Mouse (Mus musculus) natural killer cell, adult 2 months (primary cell): ENCODE data around the gene Ank2.
"Not testable (repeated sequence)": the region's sequence is repeated elsewhere in the genome, so short reads cannot be mapped to it uniquely, and the experiment has no call there.

Experiments
- DNase-seq, 2 experiments: peaks; one replicate each; pipeline ENCODE4 v3.0.0; 2022; ENCODE audit warnings: low spot score in 2 of 2

Gene Ank2

GRCm38 (mm10) chr3:127485174-127485573 is 14.0 kb downstream of the Ank2 start:
- no peak for DNase-seq

- DNase-seq = no peak
Observed at GRCm38 (mm10) chr3:127481658-127482057, 17.5 kb downstream of the Ank2 start.

GRCm38 (mm10) chr3:127480369-127480768 is 18.8 kb downstream of the Ank2 start:
- DNase-seq = not testable (repeated sequence)

GRCm38 (mm10) chr3:127474115-127474514 is 25.0 kb downstream of the Ank2 start:
- DNase-seq = no peak

- no peak for DNase-seq
Observed at GRCm38 (mm10) chr3:127469164-127469752, 29.9 kb downstream of the Ank2 start.

- no peak for DNase-seq
Observed at GRCm38 (mm10) chr3:127468569-127468968, 30.6 kb downstream of the Ank2 start.

GRCm38 (mm10) chr3:127463816-127464480 is 35.2 kb downstream of the Ank2 start:
- DNase-seq = no peak

- no peak for DNase-seq
Observed at GRCm38 (mm10) chr3:127463165-127463564, 36.0 kb downstream of the Ank2 start.

GRCm38 (mm10) chr3:127462413-127462812 is 36.7 kb downstream of the Ank2 start:
- DNase-seq = no peak

GRCm38 (mm10) chr3:127460891-127461437 is 38.2 kb downstream of the Ank2 start:
- no peak for DNase-seq

GRCm38 (mm10) chr3:127459858-127460257 is 39.3 kb downstream of the Ank2 start:
- DNase-seq = no peak

- DNase-seq = no peak
Observed at GRCm38 (mm10) chr3:127458925-127459324, 40.2 kb downstream of the Ank2 start.

- no peak for DNase-seq
Observed at GRCm38 (mm10) chr3:127458420-127458798, 40.7 kb downstream of the Ank2 start.

- DNase-seq = no peak
Observed at GRCm38 (mm10) chr3:127457761-127458419, 41.3 kb downstream of the Ank2 start.

GRCm38 (mm10) chr3:127453738-127454137 is 45.4 kb downstream of the Ank2 start:
- DNase-seq = no peak

GRCm38 (mm10) chr3:127453254-127453653 is 45.9 kb downstream of the Ank2 start:
- no peak for DNase-seq

- no peak for DNase-seq
Observed at GRCm38 (mm10) chr3:127452233-127452632, 46.9 kb downstream of the Ank2 start.

- DNase-seq = no peak
Observed at GRCm38 (mm10) chr3:127451741-127452140, 47.4 kb downstream of the Ank2 start.

- DNase-seq = no peak
Observed at GRCm38 (mm10) chr3:127451070-127451469, 48.1 kb downstream of the Ank2 start.

GRCm38 (mm10) chr3:127446173-127446572 is 53.0 kb downstream of the Ank2 start:
- DNase-seq = no peak

- DNase-seq = no peak
Observed at GRCm38 (mm10) chr3:127433291-127433690, 65.9 kb downstream of the Ank2 start.

GRCm38 (mm10) chr3:127429866-127430265 is 69.3 kb downstream of the Ank2 start:
- DNase-seq = no peak

GRCm38 (mm10) chr3:127428527-127428926 is 70.6 kb downstream of the Ank2 start:
- DNase-seq = no peak
